Mouse (Mus musculus) liver, embryonic 11.5 days (tissue): Measurements from ENCODE around the gene Nrxn1. TPM values are rescaled to one million over a fixed set of nuclear protein-coding genes. Genes with fewer than 3 reads are reported as not detected.
"Not testable (repeated sequence)": the region's sequence is repeated elsewhere in the genome, so short reads cannot be mapped to it uniquely, and the experiment has no call there.

ENCODE experiments used
- ATAC-seq: fragments of 200-750 bp; cut with Nextera tagmentation; replicated peaks from 2 replicates; pipeline ENCODE4 v1.8.0; 2017; ENCODE audit warnings: moderate number of reproducible peaks, mild to moderate bottlenecking, moderate TSS enrichment, moderate library complexity; ENCODE audit not compliant: low FRiP score
- DNase-seq: peaks from one replicate; pipeline ENCODE4 v3.0.0-alpha.2; 2017; ENCODE audit warnings: low spot score
- H3K27ac ChIP-seq: fragments of 300-500 bp; sonication (generic); 2 replicates; pipeline ENCODE4 v1.5.1; 2014; ENCODE audit warnings: mild to moderate bottlenecking, low read depth, low read length, control low read depth
- H3K27me3 ChIP-seq: fragments of 300-500 bp; sonication (generic); replicated peaks from 2 replicates; pipeline ENCODE4 v1.6.1; 2014; ENCODE audit warnings: low read length, mixed read lengths; ENCODE audit not compliant: control insufficient read depth, insufficient read depth
- H3K36me3 ChIP-seq: fragments of 300-500 bp; sonication (generic); 2 replicates; pipeline ENCODE4 v1.6.1; 2014; ENCODE audit warnings: mild to moderate bottlenecking, low read length, moderate library complexity, mixed read lengths; ENCODE audit not compliant: control insufficient read depth, insufficient read depth
- H3K4me1 ChIP-seq: fragments of 300-500 bp; sonication (generic); replicated peaks from 2 replicates; pipeline ENCODE4 v1.6.1; 2014; ENCODE audit warnings: low read length, mixed read lengths; ENCODE audit not compliant: control insufficient read depth, insufficient read depth
- H3K4me2 ChIP-seq: fragments of 300-500 bp; sonication (generic); 2 replicates; pipeline ENCODE4 v1.6.1; 2014; ENCODE audit warnings: mild to moderate bottlenecking, control low read depth, moderate library complexity
- H3K4me3 ChIP-seq: fragments of 300-500 bp; sonication (generic); 2 replicates; pipeline ENCODE4 v1.5.1; 2014; ENCODE audit warnings: low read depth, low read length, control low read depth
- H3K9ac ChIP-seq: fragments of 300-500 bp; sonication (generic); 2 replicates; pipeline ENCODE4 v1.6.1; 2014; ENCODE audit warnings: low read depth, low read length, control low read depth
- H3K9me3 ChIP-seq: fragments of 300-500 bp; sonication (generic); 2 replicates; pipeline ENCODE4 v1.6.1; 2016; ENCODE audit warnings: low read length, inconsistent platforms, mixed read lengths; ENCODE audit not compliant: control insufficient read depth
- WGBS: fragments of 180-500 bp; shearing (Covaris S2); extraction: QIAGEN DNeasy Blood & Tissue Kit; methylation state at CpG from one replicate; pipeline ENCODE4 v1.1.7; 2014; 5-methylcytosine and 5-hydroxymethylcytosine counted together
- polyA plus RNA-seq: library from polyadenylated mRNA; unstranded; fragments of >200 nt; fragmentation: Nextera tagmentation; extraction: Ambion mirVana; gene quantifications from 2 replicates; pipeline ENCODE4 v1.2.1, GENCODE M21; 2014

Gene Nrxn1
- polyA plus RNA-seq, 1 experiment from 2014 or later: 0.70 TPM

GRCm38 (mm10) chr17:90503999-90504398 lies 588.9 kb downstream of the Nrxn1 start:
- H3K9me3 ChIP-seq, H3K4me1 ChIP-seq, DNase-seq, H3K4me3 ChIP-seq, H3K27me3 ChIP-seq, H3K4me2 ChIP-seq, H3K27ac ChIP-seq, H3K36me3 ChIP-seq, ATAC-seq, H3K9ac ChIP-seq: not testable (repeated sequence)
- WGBS: 64% methylated on average over 7 of the region's 7 CpGs

- H3K36me3 ChIP-seq: no peaks in the 10 kb centered on the region
- H3K27me3 ChIP-seq: no peaks in the 10 kb centered on the region
- H3K4me1 ChIP-seq: no peaks in the 10 kb centered on the region
- DNase-seq: no peak
- WGBS: 44% methylated on average over 6 of the region's 6 CpGs
- no peaks in the 10 kb centered on the region for H3K9me3 ChIP-seq
- H3K27ac ChIP-seq: no peak overlapping the region
- no peak overlapping the region for H3K4me3 ChIP-seq
- H3K4me2 ChIP-seq: no peak overlapping the region
- no peak; the same call in 1 of the 2 replicates for ATAC-seq
- H3K9ac ChIP-seq: no peak overlapping the region
These were observed 591.7 kb downstream of the Nrxn1 start for GRCm38 (mm10) chr17:90501023-90501675.

- no peaks in the 10 kb centered on the region for H3K27me3 ChIP-seq
- DNase-seq (no peak), ATAC-seq (no peak)
- no peak overlapping the region for H3K27ac ChIP-seq
- no peak overlapping the region for H3K4me2 ChIP-seq
- no peak overlapping the region for H3K9ac ChIP-seq
- no peaks in the 10 kb centered on the region for H3K4me1 ChIP-seq
- no peaks in the 10 kb centered on the region for H3K9me3 ChIP-seq
- no peak overlapping the region for H3K4me3 ChIP-seq
- no peaks in the 10 kb centered on the region for H3K36me3 ChIP-seq
These were observed 613.2 kb downstream of the Nrxn1 start for GRCm38 (mm10) chr17:90479531-90480250.

GRCm38 (mm10) chr17:90456748-90457147 lies 636.1 kb downstream of the Nrxn1 start:
- no peak for ATAC-seq
- H3K27ac ChIP-seq: no peak overlapping the region
- no peaks in the 10 kb centered on the region for H3K9me3 ChIP-seq
- H3K36me3 ChIP-seq: no peaks in the 10 kb centered on the region
- no peak overlapping the region for H3K9ac ChIP-seq
- peaks cover 42% of the 10 kb centered on the region for H3K27me3 ChIP-seq
- H3K4me3 ChIP-seq: no peak overlapping the region
- no peaks in the 10 kb centered on the region for H3K4me1 ChIP-seq
- DNase-seq: no peak
- 35% methylated on average over 5 of the region's 5 CpGs for WGBS
- no peak overlapping the region for H3K4me2 ChIP-seq

GRCm38 (mm10) chr17:90455904-90456303 lies 637.0 kb downstream of the Nrxn1 start:
- no peak for ATAC-seq
- H3K4me1 ChIP-seq: no peaks in the 10 kb centered on the region
- peaks cover 42% of the 10 kb centered on the region for H3K27me3 ChIP-seq
- H3K4me3 ChIP-seq: peak overlapping the region; percentile 37
- 1% methylated on average over 13 of the region's 13 CpGs for WGBS
- H3K4me2 ChIP-seq: peak overlapping the region; percentile 66
- peak; percentile 34 for DNase-seq
- H3K36me3 ChIP-seq: no peaks in the 10 kb centered on the region
- no peak overlapping the region for H3K27ac ChIP-seq
- H3K9me3 ChIP-seq: no peaks in the 10 kb centered on the region
- H3K9ac ChIP-seq: no peak overlapping the region

GRCm38 (mm10) chr17:90455409-90455775 lies 637.5 kb downstream of the Nrxn1 start:
- Histone ChIP-seq H3K27ac (no peak overlapping the region), H3K4me3 (peak overlapping the region; percentile 37), H3K9ac (no peak overlapping the region), H3K9me3 (no peaks in the 10 kb centered on the region), H3K27me3 (peaks cover 42% of the 10 kb centered on the region), H3K4me1 (no peaks in the 10 kb centered on the region), H3K36me3 (no peaks in the 10 kb centered on the region), H3K4me2 (peak overlapping the region; percentile 66)
- ATAC-seq: peak; percentile 35; the same call in 1 of the 2 replicates
- DNase-seq: peak; percentile 38
- 2% methylated on average over 23 of the region's 23 CpGs for WGBS

GRCm38 (mm10) chr17:90454738-90455408 lies 638.0 kb downstream of the Nrxn1 start:
- H3K4me3 ChIP-seq: peak overlapping the region; percentile 37
- H3K9me3 ChIP-seq: no peaks in the 10 kb centered on the region
- H3K4me2 ChIP-seq: peak overlapping the region; percentile 66
- WGBS: under 1% methylated on average over 40 of the region's 41 CpGs
- no peak for ATAC-seq
- peaks cover 42% of the 10 kb centered on the region for H3K27me3 ChIP-seq
- peak; percentile 40 for DNase-seq
- no peak overlapping the region for H3K27ac ChIP-seq
- no peaks in the 10 kb centered on the region for H3K36me3 ChIP-seq
- H3K4me1 ChIP-seq: no peaks in the 10 kb centered on the region
- H3K9ac ChIP-seq: no peak overlapping the region

- H3K4me1 ChIP-seq: no peaks in the 10 kb centered on the region
- H3K9ac ChIP-seq: no peak overlapping the region
- ATAC-seq (peak; percentile 27; the same call in 1 of the 2 replicates), DNase-seq (no peak)
- WGBS: 3% methylated on average over 15 of the region's 15 CpGs
- H3K4me3 ChIP-seq: no peak overlapping the region; the same call in 1 of the 2 replicates
- no peaks in the 10 kb centered on the region for H3K36me3 ChIP-seq
- no peak overlapping the region for H3K27ac ChIP-seq
- H3K4me2 ChIP-seq: peak overlapping the region; percentile 66
- peaks cover 42% of the 10 kb centered on the region for H3K27me3 ChIP-seq
- H3K9me3 ChIP-seq: no peaks in the 10 kb centered on the region
These were observed 638.5 kb downstream of the Nrxn1 start for GRCm38 (mm10) chr17:90454356-90454737.
